Mouse (Mus musculus) brain, embryonic 14.5 days (tissue): ENCODE measurements around the gene Nup188.

Experiments used
- CTCF ChIP-seq: fragments of 200-500 bp; IDR thresholded peaks from 2 replicates; pipeline ENCODE4 v1.5.1; 2012; ENCODE audit warnings: inconsistent platforms, mild to moderate bottlenecking, moderate library complexity, borderline replicate concordance; ENCODE audit not compliant: insufficient read depth, insufficient read length; ENCODE audit errors: extremely low read depth
- POLR2A ChIP-seq: fragments of 200-500 bp; IDR thresholded peaks from 2 replicates; pipeline ENCODE4 v1.6.1; 2012; ENCODE audit warnings: mild to moderate bottlenecking, inconsistent platforms, borderline replicate concordance; ENCODE audit not compliant: poor library complexity, insufficient read depth, insufficient read length, severe bottlenecking; ENCODE audit errors: extremely low read depth

DNA sequence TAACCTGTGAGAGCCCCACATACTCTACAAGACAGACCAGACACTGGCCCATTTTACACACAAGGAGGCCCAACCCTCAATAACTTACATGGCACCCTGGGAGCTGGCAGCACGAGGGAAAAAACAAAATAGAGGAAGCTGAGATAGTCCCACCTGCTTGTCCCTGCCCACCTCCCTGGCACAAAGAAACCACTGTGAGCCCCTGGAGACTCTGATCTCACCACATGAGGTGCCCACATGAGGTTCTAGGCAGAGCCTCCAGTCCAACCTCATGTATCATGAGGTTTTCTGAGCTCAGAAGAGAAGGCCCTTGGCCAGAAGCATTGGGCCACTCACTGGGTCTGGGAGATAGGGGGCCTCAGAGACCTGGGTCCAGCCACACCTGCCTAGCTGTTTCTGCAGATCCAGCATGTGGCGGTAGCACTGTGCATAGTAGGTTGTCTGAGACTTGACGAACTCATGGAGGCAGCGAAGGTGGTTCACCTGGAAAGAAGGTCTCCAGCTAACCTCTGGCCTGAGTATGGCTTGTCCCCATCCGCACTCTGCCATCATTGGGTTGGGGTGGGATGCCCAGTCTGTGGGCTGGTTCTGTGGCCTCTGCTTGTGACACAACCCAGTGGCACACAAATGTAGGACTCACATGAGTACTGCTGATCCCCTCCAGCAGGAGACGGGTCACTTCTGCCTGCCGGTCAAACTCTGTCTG is 59.9 kb downstream of the Nup188 start:
- no peak for TF ChIP-seq CTCF
- no peak for TF ChIP-seq POLR2A
